Mouse (Mus musculus) embryonic facial prominence, embryonic 10.5 days (tissue): ENCODE results near the gene Zfp14. TPM values are rescaled to one million over a fixed set of nuclear protein-coding genes. Genes with fewer than 3 reads are reported as not detected.

ENCODE experiments used
- DNase-seq: peaks from one replicate; pipeline ENCODE4 v3.0.0-alpha.2; 2017; ENCODE audit warnings: low spot score
- H3K27ac ChIP-seq: fragments of 300-500 bp; sonication (generic); replicated peaks from 2 replicates; pipeline ENCODE4 v1.5.1; 2016; ENCODE audit warnings: mild to moderate bottlenecking
- H3K27me3 ChIP-seq: fragments of 300-500 bp; sonication (generic); replicated peaks from 2 replicates; pipeline ENCODE4 v1.6.1; 2016; ENCODE audit warnings: low read depth, mild to moderate bottlenecking; ENCODE audit not compliant: poor library complexity, severe bottlenecking
- H3K36me3 ChIP-seq: fragments of 300-500 bp; sonication (generic); replicated peaks from 2 replicates; pipeline ENCODE4 v1.6.1; 2016; ENCODE audit warnings: mild to moderate bottlenecking, moderate library complexity
- H3K4me1 ChIP-seq: fragments of 300-500 bp; sonication (generic); 2 replicates; pipeline ENCODE4 v1.6.1; 2016
- H3K4me3 ChIP-seq: fragments of 300-500 bp; sonication (generic); 2 replicates; pipeline ENCODE4 v1.5.1; 2016; ENCODE audit warnings: mild to moderate bottlenecking, moderate library complexity
- H3K9me3 ChIP-seq: fragments of 300-500 bp; sonication (generic); 2 replicates; pipeline ENCODE4 v1.6.1; 2016; ENCODE audit warnings: mild to moderate bottlenecking
- WGBS: fragments of 180-500 bp; shearing (Covaris S2); methylation state at CpG from one replicate; pipeline ENCODE4 v1.1.7; 2016; 5-methylcytosine and 5-hydroxymethylcytosine counted together
- polyA plus RNA-seq: library from polyadenylated mRNA; unstranded; fragments of >200 nt; fragmentation: Nextera tagmentation; extraction: Ambion mirVana; gene quantifications from 2 replicates; pipeline ENCODE4 v1.2.1, GENCODE M21; 2016

Gene Zfp14
- polyA plus RNA-seq, result 3.4 and 4.5 TPM in 2 replicates

DNA sequence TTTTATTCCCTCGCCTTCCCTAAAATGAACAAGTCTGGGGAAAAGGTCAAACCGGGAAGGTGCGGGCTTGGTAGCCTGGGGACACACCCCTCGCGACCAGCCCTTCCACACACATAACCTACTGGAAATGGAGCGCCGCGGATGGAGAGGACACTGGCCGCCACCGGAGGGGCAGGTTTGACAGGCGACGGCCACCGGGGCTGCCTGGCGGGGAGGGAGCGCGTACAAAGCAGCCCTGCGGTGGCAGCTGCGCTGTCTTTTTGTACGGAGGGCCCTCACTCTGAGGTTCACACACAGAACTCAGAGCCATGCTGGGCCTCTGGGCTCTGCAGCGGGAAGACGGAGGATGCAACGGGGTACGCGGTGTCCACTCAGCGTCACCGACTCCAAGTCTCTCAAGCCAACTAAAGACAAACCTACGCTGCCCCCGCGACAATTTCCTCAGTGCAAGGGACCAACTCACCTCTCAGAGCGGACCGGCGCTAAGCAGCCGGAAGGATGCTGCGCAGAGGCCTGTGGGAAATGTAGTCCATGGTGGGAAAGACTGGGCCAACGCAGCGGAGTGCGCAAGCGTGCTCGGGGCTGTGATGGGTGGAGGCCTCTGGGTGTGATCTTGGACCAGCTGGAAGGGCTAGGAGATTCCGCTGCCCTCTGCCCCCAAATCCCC is at the start of gene Zfp14:
Gene Zfp14 (minus strand): TSS at position 499 of the 667 bp plus-strand sequence.
- Histone ChIP-seq H3K4me1 (peaks cover 22% of the 10 kb centered on the region), H3K36me3 (peaks cover 21% of the 10 kb centered on the region), H3K4me3 (peak within 1 kb of the TSS; percentile 79), H3K27ac (peak within 1 kb of the TSS; percentile 86), H3K27me3 (no peaks in the 10 kb centered on the region), H3K9me3 (no peaks in the 10 kb centered on the region)
- peak; percentile 91 for DNase-seq
- under 1% methylated on average over 40 of the region's 40 CpGs for WGBS

- Histone ChIP-seq H3K9me3 (peaks cover 25% of the 10 kb centered on the region), H3K4me1 (peaks cover 8% of the 10 kb centered on the region), H3K27me3 (no peaks in the 10 kb centered on the region), H3K27ac (no peak overlapping the region), H3K36me3 (peaks cover 75% of the 10 kb centered on the region), H3K4me3 (no peak overlapping the region)
- DNase-seq, result no peak
- WGBS, result 96% methylated on average over 13 of the region's 13 CpGs
These were observed 48.1 kb upstream of the Zfp14 start for GRCm38 (mm10) chr7:30099297-30099696.

- Histone ChIP-seq H3K9me3 (no peaks in the 10 kb centered on the region; the same call in 1 of the 2 replicates), H3K4me3 (peak overlapping the region; percentile 72), H3K27me3 (no peaks in the 10 kb centered on the region), H3K4me1 (peaks cover 18% of the 10 kb centered on the region), H3K36me3 (peaks cover 38% of the 10 kb centered on the region), H3K27ac (peak overlapping the region; percentile 97)
- 19% methylated on average over 5 of the region's 5 CpGs for WGBS
- DNase-seq, result peak; percentile 30
These were observed 44.5 kb upstream of the Zfp14 start for GRCm38 (mm10) chr7:30095551-30096125.

DNA sequence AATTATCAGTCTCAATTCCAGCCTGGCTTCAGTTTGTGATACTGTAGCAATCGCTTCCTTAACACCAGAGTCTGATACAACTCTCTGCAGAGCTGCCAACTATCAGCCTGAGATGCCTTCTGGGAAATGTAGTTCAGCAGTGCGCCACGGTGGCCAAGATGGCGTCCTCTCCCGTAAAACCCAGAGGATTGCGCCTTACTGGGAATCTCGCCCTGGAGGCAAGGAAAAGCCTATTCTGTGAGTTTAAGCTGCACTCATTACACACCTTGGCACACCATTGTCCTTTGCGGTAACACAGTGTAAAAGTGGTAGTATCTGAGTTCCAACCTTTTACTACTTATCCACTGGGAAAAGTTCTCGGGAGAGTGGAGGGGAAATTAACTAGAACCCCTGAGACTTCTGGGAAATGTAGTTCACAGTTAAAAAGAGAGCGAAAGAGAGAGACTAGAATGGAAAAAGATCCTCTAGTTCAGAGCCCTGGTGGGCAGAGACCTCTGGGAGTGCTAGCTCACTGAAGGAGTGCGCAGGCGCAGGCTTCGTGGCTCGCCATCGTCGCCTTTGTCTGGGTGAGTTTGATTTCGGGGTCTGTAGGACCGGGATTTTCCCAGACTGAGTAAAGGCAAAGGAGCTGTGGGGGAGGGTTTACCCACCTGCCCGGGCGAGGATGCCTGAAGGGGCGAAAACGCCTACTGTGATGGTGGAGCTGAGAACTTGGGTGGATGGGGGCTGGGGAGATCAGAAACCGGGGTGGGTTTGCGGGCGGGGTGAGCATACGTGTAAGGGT is 43.7 kb upstream of the Zfp14 start, which contains the start of gene Zfp260:
Gene Zfp260 (plus strand): TSS at position 132 of the 784 bp plus-strand sequence.
- under 1% methylated on average over 26 of the region's 26 CpGs for WGBS
- no peaks in the 10 kb centered on the region for H3K27me3 ChIP-seq
- no peaks in the 10 kb centered on the region; the same call in 1 of the 2 replicates for H3K9me3 ChIP-seq

GRCm38 (mm10) chr7:30093918-30094415 is 42.8 kb upstream of the Zfp14 start:
- Histone ChIP-seq H3K36me3 (peaks cover 22% of the 10 kb centered on the region), H3K4me3 (peak overlapping the region; percentile 72), H3K27ac (peak overlapping the region; percentile 97), H3K4me1 (peaks cover 24% of the 10 kb centered on the region), H3K27me3 (no peaks in the 10 kb centered on the region), H3K9me3 (no peaks in the 10 kb centered on the region; the same call in 1 of the 2 replicates)
- DNase-seq, result no peak
- WGBS, result 76% methylated on average over 6 of the region's 6 CpGs

More for the DNA sequence above, 43.7 kb upstream of the Zfp14 start, which contains the start of gene Zfp260:
- peak; percentile 95 for DNase-seq
- Histone ChIP-seq H3K4me3 (peak within 1 kb of the TSS; percentile 72), H3K36me3 (peaks cover 30% of the 10 kb centered on the region), H3K27ac (peak within 1 kb of the TSS; percentile 97), H3K4me1 (peaks cover 18% of the 10 kb centered on the region)

DNA sequence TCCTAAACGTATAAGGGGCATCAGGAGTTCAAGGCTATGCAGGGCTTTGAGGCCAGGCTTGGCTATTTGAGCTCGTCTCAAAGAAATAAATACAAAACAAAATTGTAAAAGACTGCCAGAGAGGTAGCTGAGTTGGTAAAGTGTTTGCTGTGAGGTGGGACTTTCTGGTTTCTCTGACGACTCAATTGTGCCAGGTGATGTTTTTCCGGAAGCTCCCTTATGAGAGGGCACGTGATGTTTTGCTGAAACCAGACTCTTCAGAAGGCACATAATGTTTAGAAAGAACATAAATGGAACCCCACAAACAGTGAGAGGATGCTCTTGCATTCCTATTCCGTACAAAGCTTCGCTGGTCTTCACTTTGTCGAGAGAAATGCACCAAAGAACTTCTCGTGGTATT is 41.5 kb upstream of the Zfp14 start:
- no peak for DNase-seq
- H3K36me3 ChIP-seq, result peaks cover 9% of the 10 kb centered on the region
- H3K27ac ChIP-seq, result no peak overlapping the region
- H3K4me3 ChIP-seq, result no peak overlapping the region
- H3K9me3 ChIP-seq, result no peaks in the 10 kb centered on the region
- no peaks in the 10 kb centered on the region for H3K27me3 ChIP-seq
- H3K4me1 ChIP-seq, result peaks cover 35% of the 10 kb centered on the region
- WGBS, result 88% methylated on average over 9 of the region's 9 CpGs

- H3K36me3 ChIP-seq, result peaks cover 15% of the 10 kb centered on the region
- peaks cover 3% of the 10 kb centered on the region; the same call in 1 of the 2 replicates for H3K9me3 ChIP-seq
- H3K27me3 ChIP-seq, result no peaks in the 10 kb centered on the region
- peak; percentile 16 for DNase-seq
- H3K4me3 ChIP-seq, result peak overlapping the region; percentile 80
- H3K27ac ChIP-seq, result peak overlapping the region; percentile 92
- 9% methylated on average over 9 of the region's 9 CpGs for WGBS
- H3K4me1 ChIP-seq, result peaks cover 35% of the 10 kb centered on the region
These were observed 39.9 kb upstream of the Zfp14 start for GRCm38 (mm10) chr7:30090970-30091585.

DNA sequence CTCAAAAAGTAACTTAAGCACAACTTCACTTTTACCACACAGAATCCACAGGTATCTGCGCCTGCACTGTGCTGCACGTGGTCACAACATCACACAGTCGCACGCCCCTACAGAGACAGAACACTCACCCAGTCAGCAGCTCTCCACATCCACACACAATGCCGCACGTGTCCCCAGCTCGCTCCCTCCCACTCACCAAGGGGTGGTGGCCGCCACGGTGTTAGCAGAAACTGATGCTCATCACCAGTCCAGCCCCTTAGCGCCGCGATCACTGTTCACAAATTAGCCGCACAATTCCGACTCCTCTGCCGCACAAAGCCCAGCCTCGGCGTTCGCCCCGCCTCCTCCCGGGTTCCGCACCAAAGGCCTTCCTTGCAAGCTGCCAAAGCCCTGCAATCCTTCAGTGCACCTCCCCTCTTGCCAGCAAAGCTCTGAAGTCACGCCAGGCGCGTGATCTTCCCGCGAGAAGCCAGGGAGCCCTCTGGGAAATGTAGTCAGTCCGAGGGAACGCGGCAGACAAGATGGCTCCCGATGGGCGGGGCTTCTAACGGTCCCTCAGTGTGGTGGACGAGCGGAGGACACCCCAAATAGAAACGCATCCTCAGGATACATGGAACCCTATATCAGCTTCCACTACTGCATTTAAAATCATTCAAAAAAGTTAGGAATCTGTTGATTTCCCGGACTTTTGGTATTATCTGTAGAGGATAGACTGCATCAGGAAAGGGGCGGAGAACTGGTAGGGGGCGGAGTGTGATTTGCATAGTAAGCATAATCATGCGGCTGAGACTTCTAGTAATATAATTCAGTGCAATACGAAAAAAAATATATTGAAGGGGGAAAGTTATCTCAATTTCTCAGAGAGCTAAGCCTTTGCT is 39.2 kb upstream of the Zfp14 start, which contains the start of the genes Gm26920 and Zfp566:
Gene Gm26920 (minus strand): TSS at position 319 of the 878 bp plus-strand sequence.
Gene Zfp566 (minus strand): TSS at position 436 of the 878 bp plus-strand sequence.
- peak; percentile 98 for DNase-seq
- Histone ChIP-seq H3K27ac (peak within 1 kb of the TSS; percentile 92), H3K4me3 (peak within 1 kb of the TSS; percentile 80), H3K4me1 (peaks cover 31% of the 10 kb centered on the region), H3K27me3 (no peaks in the 10 kb centered on the region), H3K9me3 (peaks cover 4% of the 10 kb centered on the region; the same call in 1 of the 2 replicates), H3K36me3 (peaks cover 22% of the 10 kb centered on the region)
- WGBS, result under 1% methylated on average over 40 of the region's 40 CpGs

GRCm38 (mm10) chr7:30089405-30089804 is 38.2 kb upstream of the Zfp14 start:
- WGBS, result 14% methylated on average over 6 of the region's 6 CpGs
- H3K9me3 ChIP-seq, result peaks cover 8% of the 10 kb centered on the region; the same call in 1 of the 2 replicates

GRCm38 (mm10) chr7:30086524-30086923 is 35.3 kb upstream of the Zfp14 start:
- H3K4me3 ChIP-seq, result no peak overlapping the region
- WGBS, result 93% methylated on average over 9 of the region's 9 CpGs
- H3K27me3 ChIP-seq, result no peaks in the 10 kb centered on the region
- H3K9me3 ChIP-seq, result peaks cover 8% of the 10 kb centered on the region; the same call in 1 of the 2 replicates
- no peak overlapping the region for H3K27ac ChIP-seq
- no peak for DNase-seq
- H3K36me3 ChIP-seq, result peaks cover 61% of the 10 kb centered on the region
- peaks cover 24% of the 10 kb centered on the region for H3K4me1 ChIP-seq

More at GRCm38 (mm10) chr7:30089405-30089804, 38.2 kb upstream of the Zfp14 start:
- Histone ChIP-seq H3K4me1 (peaks cover 31% of the 10 kb centered on the region), H3K36me3 (peaks cover 32% of the 10 kb centered on the region), H3K27ac (peak overlapping the region; percentile 92), H3K4me3 (peak overlapping the region; percentile 80), H3K27me3 (no peaks in the 10 kb centered on the region)
- peak; percentile 25 for DNase-seq
